Mouse (Mus musculus) kidney, embryonic 14.5 days (tissue): ENCODE measurements around the gene D630039A03Rik. TPM values are rescaled to one million over a fixed set of nuclear protein-coding genes. Genes with fewer than 3 reads are reported as not detected.

Experiments
- ATAC-seq: fragments of 200-750 bp; cut with Nextera tagmentation; 2 replicates; pipeline ENCODE4 v1.8.0; 2017; ENCODE audit warnings: moderate number of reproducible peaks, mild to moderate bottlenecking, moderate TSS enrichment, moderate library complexity; ENCODE audit not compliant: low FRiP score, low TSS enrichment
- H3K27ac ChIP-seq: fragments of 300-500 bp; sonication (generic); 2 replicates; pipeline ENCODE4 v1.5.1; 2014; ENCODE audit warnings: low read depth, mild to moderate bottlenecking, low read length, moderate library complexity, mixed read lengths
- H3K27me3 ChIP-seq: fragments of 300-500 bp; sonication (generic); 2 replicates; pipeline ENCODE4 v1.6.1; 2014; ENCODE audit warnings: mild to moderate bottlenecking, low read length; ENCODE audit not compliant: control insufficient read depth, insufficient read depth
- H3K36me3 ChIP-seq: fragments of 300-500 bp; sonication (generic); 2 replicates; pipeline ENCODE4 v1.6.1; 2014; ENCODE audit warnings: low read length, mixed read lengths; ENCODE audit not compliant: control insufficient read depth, insufficient read depth
- H3K4me1 ChIP-seq: fragments of 300-500 bp; sonication (generic); 2 replicates; pipeline ENCODE4 v1.6.1; 2014; ENCODE audit warnings: low read length, mixed read lengths; ENCODE audit not compliant: control insufficient read depth, insufficient read depth
- H3K4me2 ChIP-seq: fragments of 300-500 bp; sonication (generic); replicated peaks from 2 replicates; pipeline ENCODE4 v1.6.1; 2014; ENCODE audit warnings: low read depth, mild to moderate bottlenecking, low read length
- H3K4me3 ChIP-seq: fragments of 300-500 bp; sonication (generic); 2 replicates; pipeline ENCODE4 v1.5.1; 2014; ENCODE audit warnings: mild to moderate bottlenecking, low read length
- H3K9ac ChIP-seq: fragments of 300-500 bp; sonication (generic); 2 replicates; pipeline ENCODE4 v1.6.1; 2014; ENCODE audit warnings: low read depth, mild to moderate bottlenecking, low read length, moderate library complexity
- H3K9me3 ChIP-seq: fragments of 300-500 bp; sonication (generic); 2 replicates; pipeline ENCODE4 v1.6.1; 2016; ENCODE audit warnings: low read length; ENCODE audit not compliant: control insufficient read depth
- WGBS: fragments of 180-500 bp; shearing (Covaris S2); extraction: QIAGEN DNeasy Blood & Tissue Kit; methylation state at CpG from one replicate; pipeline ENCODE4 v1.1.7; 2014; 5-methylcytosine and 5-hydroxymethylcytosine counted together
- polyA plus RNA-seq: library from polyadenylated mRNA; unstranded; fragments of >200 nt; fragmentation: Nextera tagmentation; extraction: Ambion mirVana; gene quantifications from 2 replicates; pipeline ENCODE4 v1.2.1, GENCODE M21; 2014

The D630039A03Rik gene
- polyA plus RNA-seq, 1 experiment from 2014 or later: 1.0 TPM

GRCm38 (mm10) chr4:57919494-57920423 lies 3.7 kb upstream of the D630039A03Rik start:
- H3K4me2 ChIP-seq: 0 out of 2 replicates have a peak overlapping the region, but pooled peaks have one; percentile 2

DNA sequence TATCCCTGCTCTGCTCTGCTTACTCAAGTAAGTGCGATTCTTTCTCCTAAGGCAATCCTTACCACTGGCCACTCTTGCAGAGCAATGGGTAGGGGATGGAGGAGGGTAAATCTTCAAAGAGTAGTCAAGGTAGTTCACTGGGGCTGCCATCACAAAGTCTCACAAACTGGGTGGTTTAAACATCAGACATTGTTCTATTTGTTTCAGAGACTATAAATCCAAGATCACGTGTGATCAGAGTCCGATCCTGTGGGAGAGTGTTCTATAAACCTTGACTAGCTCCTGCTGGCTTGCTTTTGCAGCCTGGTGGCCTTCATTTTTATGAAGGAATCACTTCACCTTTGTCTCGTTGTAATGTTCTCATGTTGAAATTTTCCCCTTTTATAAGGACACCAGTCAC lies 614 bp upstream of the D630039A03Rik start:
- H3K36me3 ChIP-seq: no peaks in the 10 kb centered on the region
- no peak for ATAC-seq
- H3K27me3 ChIP-seq: no peaks in the 10 kb centered on the region
- no peak overlapping the region for H3K4me3 ChIP-seq
- no peak overlapping the region for H3K27ac ChIP-seq
- peaks cover 4% of the 10 kb centered on the region; the same call in 1 of the 2 replicates for H3K4me1 ChIP-seq
- H3K9me3 ChIP-seq: no peaks in the 10 kb centered on the region
- 64% methylated on average over 4 of the region's 4 CpGs for WGBS
- no peak overlapping the region for H3K4me2 ChIP-seq
- H3K9ac ChIP-seq: no peak overlapping the region

More at GRCm38 (mm10) chr4:57919494-57920423, 3.7 kb upstream of the D630039A03Rik start:
- Histone ChIP-seq H3K4me1 (peaks cover 6% of the 10 kb centered on the region; the same call in 1 of the 2 replicates), H3K4me3 (no peak overlapping the region), H3K27me3 (no peaks in the 10 kb centered on the region), H3K27ac (no peak overlapping the region), H3K36me3 (no peaks in the 10 kb centered on the region), H3K9me3 (no peaks in the 10 kb centered on the region), H3K9ac (no peak overlapping the region)
- WGBS: 8% methylated on average over 8 of the region's 8 CpGs
- ATAC-seq: peak; percentile 47; the same call in 1 of the 2 replicates

DNA sequence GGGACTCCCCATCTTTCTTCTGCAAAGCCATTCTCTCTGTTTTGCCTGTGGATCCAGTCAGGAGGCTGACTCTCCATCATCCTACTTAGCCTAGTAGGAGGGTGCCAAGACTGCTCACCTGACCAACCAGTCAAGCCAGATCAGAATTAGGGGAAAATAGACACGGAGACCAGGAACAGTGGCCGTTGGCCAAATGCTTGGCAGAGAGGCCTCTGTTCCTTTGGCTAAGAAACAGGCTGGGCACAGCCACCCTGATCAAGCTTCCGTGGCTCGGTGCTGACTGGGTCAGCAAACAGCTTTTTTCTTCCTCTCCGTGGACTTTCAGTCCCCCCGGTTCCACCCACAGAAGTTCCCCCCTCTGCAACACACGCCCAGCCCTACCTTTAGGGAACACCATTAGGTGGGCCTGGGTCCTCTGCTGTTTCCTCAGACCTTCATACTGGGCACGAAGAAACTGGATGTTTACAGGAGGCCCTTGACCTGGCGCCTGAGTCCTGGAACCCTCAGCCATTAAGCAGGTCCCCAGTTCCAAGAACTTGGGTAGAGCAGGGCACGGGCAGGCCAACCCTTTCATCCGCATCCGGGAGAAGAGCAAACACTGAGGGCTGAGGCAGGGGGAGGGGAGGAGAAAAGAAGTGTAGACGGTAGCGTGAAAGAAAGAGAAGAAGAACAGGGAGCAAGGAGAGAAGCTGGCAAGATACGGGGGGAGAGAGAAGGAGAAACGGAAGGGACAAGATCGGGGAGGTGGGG lies 706 bp downstream of the D630039A03Rik start:
- Histone ChIP-seq H3K9me3 (no peaks in the 10 kb centered on the region), H3K27ac (0 out of 2 replicates have a peak overlapping the region, but pooled peaks have one; percentile 24), H3K4me2 (peak overlapping the region; percentile 36), H3K27me3 (no peaks in the 10 kb centered on the region), H3K4me3 (peak overlapping the region; percentile 15), H3K9ac (peak overlapping the region; percentile 8; the same call in 1 of the 2 replicates), H3K4me1 (peaks cover 4% of the 10 kb centered on the region; the same call in 1 of the 2 replicates), H3K36me3 (no peaks in the 10 kb centered on the region)
- no peak for ATAC-seq
- WGBS: 36% methylated on average over 17 of the region's 17 CpGs

- WGBS: 79% methylated on average over 10 of the region's 10 CpGs
- no peak overlapping the region for H3K27ac ChIP-seq
Measured at GRCm38 (mm10) chr4:57914193-57915190, 1.6 kb downstream of the D630039A03Rik start.

GRCm38 (mm10) chr4:57913021-57913420 lies 3.1 kb downstream of the D630039A03Rik start:
- Histone ChIP-seq H3K36me3 (no peaks in the 10 kb centered on the region), H3K9me3 (no peaks in the 10 kb centered on the region), H3K4me1 (peaks cover 4% of the 10 kb centered on the region; the same call in 1 of the 2 replicates), H3K4me3 (no peak overlapping the region), H3K27ac (no peak overlapping the region), H3K4me2 (no peak overlapping the region), H3K9ac (no peak overlapping the region), H3K27me3 (no peaks in the 10 kb centered on the region)
- no peak for ATAC-seq

More at GRCm38 (mm10) chr4:57914193-57915190, 1.6 kb downstream of the D630039A03Rik start:
- no peak for ATAC-seq
- H3K4me3 ChIP-seq: no peak overlapping the region
- H3K4me1 ChIP-seq: peaks cover 4% of the 10 kb centered on the region; the same call in 1 of the 2 replicates
- no peak overlapping the region for H3K4me2 ChIP-seq
- no peaks in the 10 kb centered on the region for H3K9me3 ChIP-seq
- no peak overlapping the region for H3K9ac ChIP-seq
- no peaks in the 10 kb centered on the region for H3K27me3 ChIP-seq
- no peaks in the 10 kb centered on the region for H3K36me3 ChIP-seq

- no peak overlapping the region for H3K27ac ChIP-seq
- H3K9me3 ChIP-seq: no peaks in the 10 kb centered on the region
- no peak overlapping the region for H3K4me3 ChIP-seq
- H3K27me3 ChIP-seq: no peaks in the 10 kb centered on the region
- 67% methylated on average over 6 of the region's 6 CpGs for WGBS
- no peaks in the 10 kb centered on the region for H3K4me1 ChIP-seq
- no peak overlapping the region for H3K9ac ChIP-seq
- ATAC-seq: no peak
- H3K4me2 ChIP-seq: no peak overlapping the region
- H3K36me3 ChIP-seq: no peaks in the 10 kb centered on the region
Measured at GRCm38 (mm10) chr4:57908860-57909259, 7.2 kb downstream of the D630039A03Rik start.

GRCm38 (mm10) chr4:57906708-57907107 lies 9.4 kb downstream of the D630039A03Rik start:
- H3K4me2 ChIP-seq: no peak overlapping the region
- no peaks in the 10 kb centered on the region for H3K36me3 ChIP-seq
- 55% methylated on average over 2 of the region's 2 CpGs for WGBS
- no peaks in the 10 kb centered on the region for H3K27me3 ChIP-seq
- H3K9me3 ChIP-seq: no peaks in the 10 kb centered on the region
- H3K4me1 ChIP-seq: no peaks in the 10 kb centered on the region
- no peak overlapping the region for H3K9ac ChIP-seq
- no peak for ATAC-seq
- no peak overlapping the region for H3K4me3 ChIP-seq
- no peak overlapping the region for H3K27ac ChIP-seq

GRCm38 (mm10) chr4:57904638-57905037 lies 11.5 kb downstream of the D630039A03Rik start:
- no peaks in the 10 kb centered on the region for H3K4me1 ChIP-seq
- peak; percentile 58 for ATAC-seq
- H3K9me3 ChIP-seq: no peaks in the 10 kb centered on the region
- H3K4me2 ChIP-seq: no peak overlapping the region
- no peak overlapping the region for H3K9ac ChIP-seq
- no peaks in the 10 kb centered on the region for H3K36me3 ChIP-seq
- H3K27ac ChIP-seq: no peak overlapping the region
- 35% methylated on average over 9 of the region's 9 CpGs for WGBS
- H3K27me3 ChIP-seq: no peaks in the 10 kb centered on the region
- H3K4me3 ChIP-seq: no peak overlapping the region
